In the genomic region with DNA sequence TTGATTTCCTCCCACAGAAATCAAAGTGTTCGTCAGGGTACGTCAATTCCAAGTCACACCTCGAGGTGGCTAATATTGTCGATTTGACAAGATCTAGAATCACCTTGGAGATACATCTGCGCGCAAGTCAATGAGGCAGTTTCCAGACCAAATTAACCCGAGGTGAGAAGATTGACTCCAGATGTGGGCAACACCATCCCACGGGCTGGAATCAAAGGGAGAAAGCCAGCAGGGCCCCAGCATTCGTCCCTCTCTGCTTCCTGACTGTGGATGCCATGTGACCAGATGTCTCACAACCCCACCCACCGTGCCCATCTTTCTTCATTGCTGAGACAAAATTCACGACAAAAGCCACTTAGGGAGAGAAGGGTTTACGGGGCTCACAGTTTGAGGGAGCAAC, we compare ENCODE assay signal across 20 mouse cellular contexts.
DNase-seq lines count a peak whose midpoint lies in the region; ATAC-seq lines count a peak whose summit lies in the region.
"Had no signal": no experiment of that assay in that cellular context is flagged by ENCODE, and none has a peak within 500 bp of the region (broad histone marks: within the 10 kb centered on the region; RNA-seq: fewer than 3 reads in every experiment).

No protein-coding gene starts in this region.

- H3K9me3 ChIP-seq in limb, embryonic 11.5 days (ENCODE audit: control insufficient read depth, low read length): no peaks in the 10 kb centered on the region
- no peaks in the 10 kb centered on the region for H3K9me3 ChIP-seq in limb, embryonic 10.5 days (replicated peaks)
- H3K9me3 ChIP-seq in embryonic facial prominence, embryonic 11.5 days (replicated peaks; ENCODE audit: control insufficient read depth, low read length): no peaks in the 10 kb centered on the region
- H3K9me3 ChIP-seq: embryonic facial prominence, embryonic 12.5 days; forebrain, embryonic 13.5 days; forebrain, embryonic 15.5 days had no signal

- no peak overlapping the region for H3K4me2 ChIP-seq in limb, embryonic 11.5 days (ENCODE audit: low read depth, severe bottlenecking)
- no peak overlapping the region for H3K4me2 ChIP-seq in embryonic facial prominence, embryonic 11.5 days (ENCODE audit: low read depth, low read length)
- H3K4me2 ChIP-seq: embryonic facial prominence, embryonic 12.5 days; forebrain, embryonic 13.5 days; forebrain, embryonic 15.5 days had no signal

- 10% methylated on average over 12 of the region's 12 CpGs for WGBS in limb, embryonic 11.5 days
- 23% methylated on average over 12 of the region's 12 CpGs for WGBS in limb, embryonic 10.5 days
- WGBS in embryonic facial prominence, embryonic 11.5 days: 52% methylated on average over 12 of the region's 12 CpGs

- intact Hi-C loops in left cerebral cortex, postnatal 25 days (cut with DNase I): no loop called here

- DNase-seq in limb, embryonic 11.5 days (ENCODE audit: low spot score): peak; percentile 51
- no peak for DNase-seq in limb, embryonic 10.5 days (ENCODE audit: low spot score)
- DNase-seq in embryo, embryonic 9.5 days (ENCODE audit: extremely low spot score): peak; percentile 6
- peak; percentile 42 for DNase-seq in embryonic facial prominence, embryonic 11.5 days (ENCODE audit: low spot score)
- DNase-seq in hindlimb bud, embryonic 11.5 days (ENCODE audit: extremely low spot score, low read depth, low spot score): peak; percentile 20
- no peak for DNase-seq in ovary, postnatal 14 days (ENCODE audit: low spot score)
- no peak for DNase-seq in cerebellum, postnatal 14 days
- DNase-seq in left cerebral cortex, postnatal 25 days (ENCODE audit: low spot score in 2 of 2): no peak
- DNase-seq: adrenal gland, adult 2 months; adrenal gland, postnatal 10 days; adrenal gland, postnatal 25 days; cerebellum, adult 11 months; cerebellum, adult 18-20 months; cerebellum, adult 8-10 months; cerebellum, adult 9-11 months; cerebellum, postnatal 25 days; forebrain, postnatal 0 days had no signal

- no peaks in the 10 kb centered on the region for H3K27me3 ChIP-seq in limb, embryonic 11.5 days (ENCODE audit: control insufficient read depth, insufficient read depth, low read length)
- H3K27me3 ChIP-seq in limb, embryonic 10.5 days (ENCODE audit: low read depth, poor library complexity, severe bottlenecking): peaks cover 13% of the 10 kb centered on the region; the same call in 1 of the 2 replicates
- no peaks in the 10 kb centered on the region for H3K27me3 ChIP-seq in embryonic facial prominence, embryonic 11.5 days (ENCODE audit: control insufficient read depth, insufficient read depth, low read length)
- H3K27me3 ChIP-seq: embryonic facial prominence, embryonic 12.5 days; forebrain, embryonic 13.5 days; forebrain, embryonic 15.5 days had no signal

- H3K36me3 ChIP-seq in limb, embryonic 11.5 days (ENCODE audit: control insufficient read depth, insufficient read depth, low read length): no peaks in the 10 kb centered on the region
- H3K36me3 ChIP-seq in limb, embryonic 10.5 days: no peaks in the 10 kb centered on the region
- no peaks in the 10 kb centered on the region for H3K36me3 ChIP-seq in embryonic facial prominence, embryonic 11.5 days (replicated peaks; ENCODE audit: control insufficient read depth, insufficient read depth, low read depth, low read length)
- H3K36me3 ChIP-seq: embryonic facial prominence, embryonic 12.5 days; forebrain, embryonic 15.5 days had no signal

- no peaks in the 10 kb centered on the region for H3K4me1 ChIP-seq in limb, embryonic 11.5 days (ENCODE audit: control insufficient read depth, insufficient read depth, low read length)
- peaks cover 29% of the 10 kb centered on the region for H3K4me1 ChIP-seq in limb, embryonic 10.5 days
- no peaks in the 10 kb centered on the region for H3K4me1 ChIP-seq in embryonic facial prominence, embryonic 11.5 days (ENCODE audit: control insufficient read depth, insufficient read depth, low read length)

- H3K27ac ChIP-seq in limb, embryonic 11.5 days (replicated peaks; ENCODE audit: low read depth, low read length): no peak overlapping the region
- no peak overlapping the region for H3K27ac ChIP-seq in limb, embryonic 10.5 days
- H3K27ac ChIP-seq in embryonic facial prominence, embryonic 11.5 days (replicated peaks; ENCODE audit: low read depth, low read length): no peak overlapping the region
- H3K27ac ChIP-seq: embryonic facial prominence, embryonic 12.5 days; forebrain, embryonic 13.5 days; forebrain, embryonic 15.5 days had no signal

- H3K9ac ChIP-seq in limb, embryonic 11.5 days (ENCODE audit: low read length): no peak overlapping the region
- no peak overlapping the region for H3K9ac ChIP-seq in embryonic facial prominence, embryonic 11.5 days (replicated peaks; ENCODE audit: low read length)
- H3K9ac ChIP-seq: embryonic facial prominence, embryonic 12.5 days; forebrain, embryonic 13.5 days; forebrain, embryonic 15.5 days; forebrain, postnatal 0 days had no signal

- H3K4me3 ChIP-seq in limb, embryonic 11.5 days (ENCODE audit: low read depth, low read length): no peak overlapping the region
- no peak overlapping the region for H3K4me3 ChIP-seq in limb, embryonic 10.5 days
- H3K4me3 ChIP-seq in embryonic facial prominence, embryonic 11.5 days (ENCODE audit: low read depth, low read length): no peak overlapping the region
- H3K4me3 ChIP-seq: embryonic facial prominence, embryonic 12.5 days; forebrain, embryonic 13.5 days; forebrain, embryonic 15.5 days had no signal

- ATAC-seq in limb, embryonic 11.5 days (ENCODE audit: insufficient number of reproducible peaks, low FRiP score, low TSS enrichment, low read depth): no peak
- ATAC-seq in embryonic facial prominence, embryonic 11.5 days (replicated peaks; ENCODE audit: insufficient number of reproducible peaks, low FRiP score, low TSS enrichment, low read depth): no peak
- ATAC-seq: forebrain, embryonic 13.5 days; forebrain, embryonic 15.5 days; forebrain, postnatal 0 days had no signal

Comparison
In these comparisons a context has a peak if more than half of its experiments do, and no peak if none do; other contexts are left out.
1. DNase-seq: peak in limb, embryonic 11.5 days (single experiment), embryo, embryonic 9.5 days (single experiment), embryonic facial prominence, embryonic 11.5 days (single experiment) and hindlimb bud, embryonic 11.5 days (single experiment); none in limb, embryonic 10.5 days (single experiment), ovary, postnatal 14 days (single experiment), cerebellum, postnatal 14 days (0 of 2) and left cerebral cortex, postnatal 25 days (0 of 2).